Mouse (Mus musculus) lung, embryonic 16.5 days (tissue): ENCODE results near the gene Phldb2. TPM values are rescaled to one million over a fixed set of nuclear protein-coding genes. Genes with fewer than 3 reads are reported as not detected.

ENCODE experiments used
- ATAC-seq: fragments of 200-750 bp; cut with Nextera tagmentation; 2 replicates; pipeline ENCODE4 v1.8.0; 2017; ENCODE audit warnings: low read depth, mild to moderate bottlenecking, moderate library complexity
- H3K27ac ChIP-seq: fragments of 300-500 bp; sonication (generic); 2 replicates; pipeline ENCODE4 v1.5.1; 2014; ENCODE audit warnings: mild to moderate bottlenecking, control low read depth, low read length
- H3K27me3 ChIP-seq: fragments of 300-500 bp; sonication (generic); 2 replicates; pipeline ENCODE4 v1.6.1; 2014; ENCODE audit warnings: low read depth, low read length, mixed read lengths; ENCODE audit not compliant: control insufficient read depth, insufficient read depth
- H3K36me3 ChIP-seq: fragments of 300-500 bp; sonication (generic); 2 replicates; pipeline ENCODE4 v1.6.1; 2014; ENCODE audit warnings: low read length; ENCODE audit not compliant: control insufficient read depth, insufficient read depth
- H3K4me1 ChIP-seq: fragments of 300-500 bp; sonication (generic); replicated peaks from 2 replicates; pipeline ENCODE4 v1.6.1; 2014; ENCODE audit warnings: low read length, mixed read lengths; ENCODE audit not compliant: control insufficient read depth, insufficient read depth
- H3K4me2 ChIP-seq: fragments of 300-500 bp; sonication (generic); 2 replicates; pipeline ENCODE4 v1.6.1; 2014; ENCODE audit warnings: low read depth, low read length, control low read depth
- H3K4me3 ChIP-seq: fragments of 300-500 bp; sonication (generic); 2 replicates; pipeline ENCODE4 v1.5.1; 2014; ENCODE audit warnings: mild to moderate bottlenecking, low read length, control low read depth
- H3K9ac ChIP-seq: fragments of 300-500 bp; sonication (generic); 2 replicates; pipeline ENCODE4 v1.6.1; 2014; ENCODE audit warnings: low read length, control low read depth
- H3K9me3 ChIP-seq: fragments of 300-500 bp; sonication (generic); 2 replicates; pipeline ENCODE4 v1.6.1; 2016; ENCODE audit warnings: low read length; ENCODE audit not compliant: control insufficient read depth
- WGBS: fragments of 180-500 bp; shearing (Covaris S2); extraction: QIAGEN DNeasy Blood & Tissue Kit; methylation state at CpG from one replicate; pipeline ENCODE4 v1.1.7; 2014; 5-methylcytosine and 5-hydroxymethylcytosine counted together
- polyA plus RNA-seq: library from polyadenylated mRNA; unstranded; fragments of >200 nt; fragmentation: Nextera tagmentation; extraction: Ambion mirVana; gene quantifications from 2 replicates; pipeline ENCODE4 v1.2.1, GENCODE M21; 2015

Phldb2 gene
- polyA plus RNA-seq, 1 experiment from 2014 or later, result 59.4 TPM

- ATAC-seq, result no peak
- peaks cover 11% of the 10 kb centered on the region for H3K36me3 ChIP-seq
- no peak overlapping the region for H3K4me3 ChIP-seq
- no peaks in the 10 kb centered on the region for H3K27me3 ChIP-seq
- peaks cover 7% of the 10 kb centered on the region; the same call in 1 of the 2 replicates for H3K4me1 ChIP-seq
- no peak overlapping the region for H3K4me2 ChIP-seq
- H3K27ac ChIP-seq, result no peak overlapping the region
- whole genome bisulfite sequencing, result 58% methylated on average over 2 of the region's 2 CpGs
- no peak overlapping the region for H3K9ac ChIP-seq
- no peaks in the 10 kb centered on the region for H3K9me3 ChIP-seq
Measured at GRCm38 (mm10) chr16:45800406-45800805, 153.0 kb downstream of the Phldb2 start.

GRCm38 (mm10) chr16:45799150-45799549 lies 154.2 kb downstream of the Phldb2 start:
- peak; percentile 45; the same call in 1 of the 2 replicates for ATAC-seq
- no peak overlapping the region for H3K9ac ChIP-seq
- peak overlapping the region; percentile 2; the same call in 1 of the 2 replicates for H3K27ac ChIP-seq
- no peaks in the 10 kb centered on the region for H3K27me3 ChIP-seq
- H3K4me3 ChIP-seq, result no peak overlapping the region
- WGBS, result 66% methylated on average over 4 of the region's 4 CpGs
- no peaks in the 10 kb centered on the region for H3K9me3 ChIP-seq
- H3K4me1 ChIP-seq, result 0 out of 2 replicates have a peak, but pooled peaks cover 2% of the 10 kb centered on the region
- peaks cover 13% of the 10 kb centered on the region for H3K36me3 ChIP-seq
- H3K4me2 ChIP-seq, result no peak overlapping the region

GRCm38 (mm10) chr16:45798591-45798990 lies 154.8 kb downstream of the Phldb2 start:
- ATAC-seq, result peak; percentile 64
- peaks cover 16% of the 10 kb centered on the region for H3K36me3 ChIP-seq
- H3K9me3 ChIP-seq, result no peaks in the 10 kb centered on the region
- WGBS, result 88% methylated on average over 2 of the region's 2 CpGs
- no peak overlapping the region for H3K4me2 ChIP-seq
- H3K9ac ChIP-seq, result no peak overlapping the region
- no peaks in the 10 kb centered on the region for H3K27me3 ChIP-seq
- 0 out of 2 replicates have a peak, but pooled peaks cover 2% of the 10 kb centered on the region for H3K4me1 ChIP-seq
- H3K4me3 ChIP-seq, result no peak overlapping the region
- H3K27ac ChIP-seq, result no peak overlapping the region

- 67% methylated on average over 2 of the region's 2 CpGs for WGBS
- Histone ChIP-seq H3K9ac (no peak overlapping the region), H3K36me3 (peaks cover 21% of the 10 kb centered on the region), H3K27ac (no peak overlapping the region), H3K4me1 (0 out of 2 replicates have a peak, but pooled peaks cover 2% of the 10 kb centered on the region), H3K27me3 (no peaks in the 10 kb centered on the region), H3K9me3 (no peaks in the 10 kb centered on the region), H3K4me2 (no peak overlapping the region), H3K4me3 (no peak overlapping the region)
- no peak for ATAC-seq
Measured at GRCm38 (mm10) chr16:45796815-45797214, 156.6 kb downstream of the Phldb2 start.

- Histone ChIP-seq H3K9ac (no peak overlapping the region), H3K27me3 (no peaks in the 10 kb centered on the region), H3K9me3 (no peaks in the 10 kb centered on the region), H3K4me2 (no peak overlapping the region), H3K27ac (no peak overlapping the region), H3K4me1 (0 out of 2 replicates have a peak, but pooled peaks cover 2% of the 10 kb centered on the region), H3K4me3 (no peak overlapping the region), H3K36me3 (peaks cover 18% of the 10 kb centered on the region)
- WGBS, result 55% methylated on average over 5 of the region's 5 CpGs
- ATAC-seq, result no peak
Measured at GRCm38 (mm10) chr16:45795188-45795693, 158.2 kb downstream of the Phldb2 start.

- Histone ChIP-seq H3K27me3 (no peaks in the 10 kb centered on the region), H3K4me2 (no peak overlapping the region), H3K4me1 (no peaks in the 10 kb centered on the region; the same call in 1 of the 2 replicates), H3K9ac (no peak overlapping the region), H3K36me3 (peaks cover 22% of the 10 kb centered on the region), H3K4me3 (no peak overlapping the region), H3K9me3 (no peaks in the 10 kb centered on the region), H3K27ac (no peak overlapping the region)
- WGBS, result 84% methylated on average over 2 of the region's 2 CpGs
- no peak for ATAC-seq
Measured at GRCm38 (mm10) chr16:45792781-45793180, 160.6 kb downstream of the Phldb2 start.

GRCm38 (mm10) chr16:45791286-45791685 lies 162.1 kb downstream of the Phldb2 start:
- H3K9me3 ChIP-seq, result no peaks in the 10 kb centered on the region
- H3K4me2 ChIP-seq, result no peak overlapping the region
- no peak for ATAC-seq
- peaks cover 23% of the 10 kb centered on the region for H3K36me3 ChIP-seq
- 64% methylated on average over 5 of the region's 5 CpGs for whole genome bisulfite sequencing
- no peak overlapping the region for H3K4me3 ChIP-seq
- no peak overlapping the region for H3K27ac ChIP-seq
- no peaks in the 10 kb centered on the region; the same call in 1 of the 2 replicates for H3K4me1 ChIP-seq
- H3K9ac ChIP-seq, result no peak overlapping the region
- H3K27me3 ChIP-seq, result no peaks in the 10 kb centered on the region

- ATAC-seq, result no peak
- WGBS, result 67% methylated on average over 2 of the region's 2 CpGs
- Histone ChIP-seq H3K4me1 (no peaks in the 10 kb centered on the region; the same call in 1 of the 2 replicates), H3K9me3 (no peaks in the 10 kb centered on the region), H3K27me3 (no peaks in the 10 kb centered on the region), H3K36me3 (peaks cover 28% of the 10 kb centered on the region), H3K4me2 (no peak overlapping the region), H3K27ac (0 out of 2 replicates have a peak overlapping the region, but pooled peaks have one; percentile 10), H3K9ac (no peak overlapping the region), H3K4me3 (no peak overlapping the region)
Measured at GRCm38 (mm10) chr16:45789311-45789710, 164.1 kb downstream of the Phldb2 start.

GRCm38 (mm10) chr16:45787650-45788049 lies 165.7 kb downstream of the Phldb2 start:
- H3K4me3 ChIP-seq, result no peak overlapping the region
- WGBS, result 71% methylated on average over 6 of the region's 6 CpGs
- no peak for ATAC-seq
- H3K4me2 ChIP-seq, result no peak overlapping the region
- no peaks in the 10 kb centered on the region; the same call in 1 of the 2 replicates for H3K4me1 ChIP-seq
- H3K9ac ChIP-seq, result no peak overlapping the region
- H3K9me3 ChIP-seq, result no peaks in the 10 kb centered on the region
- H3K27me3 ChIP-seq, result no peaks in the 10 kb centered on the region
- H3K27ac ChIP-seq, result no peak overlapping the region
- H3K36me3 ChIP-seq, result peaks cover 20% of the 10 kb centered on the region; the same call in 1 of the 2 replicates
